Mouse (Mus musculus): ENCODE data around the gene Dcun1d3.

- no peak for TF ChIP-seq POLR2A (IDR thresholded peaks at IDR 0.05; ENCODE audit: low read depth, low read length)
- TF ChIP-seq CTCF (conservative IDR thresholded peaks at IDR 0.05; ENCODE audit: insufficient read depth, insufficient read length, low read depth, low read length) = no peak
Observed at GRCm38 (mm10) chr7:119892198-119892597, 3.9 kb downstream of the Dcun1d3 start.

Measured in kidney, adult 2 months (tissue).